Mouse (Mus musculus) heart, adult 8-10 months (tissue): ENCODE measurements around the gene Ngef. TPM values are rescaled to one million over a fixed set of nuclear protein-coding genes. Genes with fewer than 3 reads are reported as not detected.
"Not testable (repeated sequence)": the region's sequence is repeated elsewhere in the genome, so short reads cannot be mapped to it uniquely, and the experiment has no call there.

Source experiments
- DNase-seq: peaks from one replicate; pipeline ENCODE4 v3.0.0; 2022; ENCODE audit warnings: low spot score
- total RNA-seq, 4 experiments: library from RNA; stranded (reverse); gene quantifications; 2 replicates each; pipeline ENCODE4 v1.2.4; 2022

Gene Ngef
- total RNA-seq, 4 experiments from 2014 or later = 0.46 to 0.59 (median 0.54) TPM

GRCm38 (mm10) chr1:87475076-87475895, 98.4 kb downstream of the Ngef start:
- no peak for DNase-seq

- DNase-seq = no peak
Observed at GRCm38 (mm10) chr1:87472576-87472975, 101.1 kb downstream of the Ngef start.

GRCm38 (mm10) chr1:87471914-87472313, 101.8 kb downstream of the Ngef start:
- DNase-seq = no peak

- not testable (repeated sequence) for DNase-seq
Observed at GRCm38 (mm10) chr1:87469971-87470370, 103.7 kb downstream of the Ngef start, which contains the start of gene Snorc. Gene Snorc (plus strand): TSS chr1:87470271.

GRCm38 (mm10) chr1:87468321-87468720, 105.3 kb downstream of the Ngef start:
- no peak for DNase-seq

- no peak for DNase-seq
Observed at GRCm38 (mm10) chr1:87467469-87467868, 106.2 kb downstream of the Ngef start.

- DNase-seq = not testable (repeated sequence)
Observed at GRCm38 (mm10) chr1:87459856-87460255, 113.8 kb downstream of the Ngef start.

- DNase-seq = no peak
Observed at GRCm38 (mm10) chr1:87458045-87458444, 115.6 kb downstream of the Ngef start.

GRCm38 (mm10) chr1:87456425-87456824, 117.2 kb downstream of the Ngef start:
- no peak for DNase-seq

GRCm38 (mm10) chr1:87449432-87449831, 124.2 kb downstream of the Ngef start:
- DNase-seq = no peak

- peak; percentile 28 for DNase-seq
Observed at GRCm38 (mm10) chr1:87447183-87448104, 126.2 kb downstream of the Ngef start.

- no peak for DNase-seq
Observed at GRCm38 (mm10) chr1:87436583-87436982, 137.1 kb downstream of the Ngef start.

- no peak for DNase-seq
Observed at GRCm38 (mm10) chr1:87435125-87435524, 138.5 kb downstream of the Ngef start.

Other genes starting within 250 kb of the Ngef start
- gene Gigyf2, start 246.9 kb downstream of the Ngef start, total RNA-seq = 10 to 100 TPM; 38.0 to 48.5 (median 40.4) TPM
- not detected for gene Kcnj13, start 179.1 kb downstream of the Ngef start, total RNA-seq
- not detected for gene Snorc, start 103.6 kb downstream of the Ngef start, total RNA-seq
- not detected for gene Neu2, start 64.0 kb downstream of the Ngef start, total RNA-seq
- 10 to 100 TPM in 1 of 4 experiments, 1 to 10 TPM in 3; 8.8 to 12.5 (median 9.7) TPM for gene Inpp5d, start 46.4 kb upstream of the Ngef start, total RNA-seq
- 10 to 100 TPM; 24.6 to 29.5 (median 28.9) TPM for gene Atg16l1, start 182.0 kb upstream of the Ngef start, total RNA-seq
- gene Sag, start 229.8 kb upstream of the Ngef start, total RNA-seq = under 1 TPM; 0.14 to 0.63 (median 0.25) TPM